Mouse (Mus musculus): ENCODE results near the gene Sez6. TPM values are rescaled to one million over a fixed set of nuclear protein-coding genes. Genes with fewer than 3 reads are reported as not detected.

Sez6 gene
- polyA plus RNA-seq, 1 experiment from 2014 or later, result 104 TPM

DNA sequence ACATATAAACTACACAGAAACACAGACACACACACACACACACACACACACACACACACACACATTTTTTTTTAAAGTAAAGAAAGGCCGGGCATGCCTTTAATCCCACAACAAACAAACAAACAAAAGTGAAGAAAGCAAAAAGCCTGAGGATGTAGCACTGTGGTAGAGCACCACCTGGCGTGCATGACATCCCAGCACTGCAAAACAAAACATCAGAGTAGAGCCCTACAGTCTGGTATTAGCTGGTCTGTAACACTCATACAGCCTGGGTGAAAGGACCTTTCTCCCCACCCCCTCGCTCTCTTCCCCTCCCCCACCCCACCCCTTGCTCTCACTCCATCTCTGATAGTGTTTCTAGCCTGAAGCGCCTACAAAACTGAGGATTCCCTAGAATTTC lies 45.3 kb downstream of the Sez6 start:
- H3K4me2 ChIP-seq, result no peak overlapping the region
- WGBS, result 41% methylated on average over 4 of the region's 4 CpGs
- no peaks in the 10 kb centered on the region for H3K9me3 ChIP-seq
- peaks cover 6% of the 10 kb centered on the region for H3K4me1 ChIP-seq (replicated peaks)
- no peak overlapping the region for H3K27ac ChIP-seq (replicated peaks)
- peaks cover 73% of the 10 kb centered on the region for H3K27me3 ChIP-seq
- H3K4me3 ChIP-seq, result no peak overlapping the region
- H3K9ac ChIP-seq, result no peak overlapping the region
- ATAC-seq (ENCODE audit: low read depth), result no peak
- peaks cover 43% of the 10 kb centered on the region for H3K36me3 ChIP-seq

GRCm38 (mm10) chr11:77978161-77978560 lies 47.6 kb downstream of the Sez6 start:
- 86% methylated on average over 6 of the region's 6 CpGs for WGBS
- peaks cover 38% of the 10 kb centered on the region for H3K36me3 ChIP-seq
- H3K9ac ChIP-seq, result no peak overlapping the region
- H3K4me1 ChIP-seq (replicated peaks), result peaks cover 12% of the 10 kb centered on the region
- H3K27me3 ChIP-seq, result peaks cover 54% of the 10 kb centered on the region
- no peak for ATAC-seq (ENCODE audit: low read depth)
- H3K27ac ChIP-seq (replicated peaks), result no peak overlapping the region
- no peak overlapping the region for H3K4me3 ChIP-seq
- H3K4me2 ChIP-seq, result no peak overlapping the region
- no peaks in the 10 kb centered on the region for H3K9me3 ChIP-seq

GRCm38 (mm10) chr11:77979221-77979809 lies 48.7 kb downstream of the Sez6 start:
- no peak overlapping the region for H3K27ac ChIP-seq (replicated peaks)
- peaks cover 32% of the 10 kb centered on the region for H3K36me3 ChIP-seq
- no peak for ATAC-seq (ENCODE audit: low read depth)
- H3K9ac ChIP-seq, result no peak overlapping the region
- WGBS, result 83% methylated on average over 8 of the region's 8 CpGs
- H3K27me3 ChIP-seq, result peaks cover 42% of the 10 kb centered on the region
- no peak overlapping the region for H3K4me3 ChIP-seq
- H3K4me2 ChIP-seq, result no peak overlapping the region
- H3K9me3 ChIP-seq, result no peaks in the 10 kb centered on the region
- H3K4me1 ChIP-seq (replicated peaks), result peaks cover 12% of the 10 kb centered on the region

DNA sequence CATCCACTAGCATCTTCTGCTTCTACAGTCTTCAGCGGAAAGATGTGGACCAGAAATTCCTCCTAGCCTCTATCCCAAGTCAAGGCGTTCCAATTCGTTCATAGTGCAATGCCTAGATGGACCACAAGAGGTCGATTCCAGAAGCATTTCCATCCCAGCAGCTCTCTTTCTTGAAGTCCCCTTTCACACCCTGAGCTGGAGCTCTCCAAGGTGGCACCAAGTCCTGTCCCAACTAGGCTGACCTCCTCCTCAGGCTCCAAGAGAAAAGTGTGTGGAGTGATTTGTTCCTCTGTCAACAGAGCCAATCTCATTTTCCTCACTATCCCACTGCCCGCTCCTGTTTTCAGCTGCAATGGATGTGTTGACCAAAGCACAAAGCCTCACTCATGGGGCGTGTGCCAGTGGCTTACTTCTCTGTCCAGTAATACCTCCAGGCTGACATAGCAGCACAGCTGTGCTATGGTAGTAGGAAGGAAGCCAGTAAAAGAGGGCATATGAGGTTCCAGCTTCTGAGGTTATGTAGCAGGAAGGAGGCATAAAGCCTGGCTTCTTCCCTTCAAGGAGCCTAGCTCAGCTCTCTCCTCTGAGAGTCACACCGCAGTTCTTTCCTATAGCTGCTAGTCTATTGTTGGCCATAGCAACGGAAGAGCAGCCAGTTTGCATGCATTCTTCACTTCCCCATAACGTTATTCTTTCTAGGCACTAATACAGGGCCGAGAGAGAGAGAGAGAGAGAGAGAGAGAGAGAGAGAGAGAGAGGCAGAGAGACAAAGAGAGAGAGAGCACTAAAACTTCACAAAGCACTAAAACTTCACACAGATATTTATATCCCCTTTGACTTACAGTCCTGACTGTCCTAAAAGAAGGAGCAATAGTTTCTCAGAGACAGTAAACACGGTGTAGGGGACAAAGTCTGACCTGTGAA lies 49.9 kb downstream of the Sez6 start:
- Histone ChIP-seq H3K4me2 (peak overlapping the region; percentile 95; the same call in 1 of the 2 replicates), H3K9me3 (no peaks in the 10 kb centered on the region), H3K27me3 (peaks cover 30% of the 10 kb centered on the region), H3K4me1 (replicated peaks) (peaks cover 20% of the 10 kb centered on the region), H3K36me3 (peaks cover 27% of the 10 kb centered on the region), H3K9ac (no peak overlapping the region), H3K27ac (replicated peaks) (no peak overlapping the region; the same call in 1 of the 2 replicates), H3K4me3 (no peak overlapping the region)
- 33% methylated on average over 11 of the region's 11 CpGs for WGBS
- no peak for ATAC-seq (ENCODE audit: low read depth)

- WGBS, result under 1% methylated on average over 29 of the region's 29 CpGs
- peak overlapping the region; percentile 96 for H3K27ac ChIP-seq (replicated peaks)
- H3K4me2 ChIP-seq, result peak overlapping the region; percentile 95
- ATAC-seq (ENCODE audit: low read depth), result peak; percentile 93
- H3K4me3 ChIP-seq, result peak overlapping the region; percentile 99
- peak overlapping the region; percentile 63 for H3K9ac ChIP-seq
- H3K9me3 ChIP-seq, result no peaks in the 10 kb centered on the region
- H3K27me3 ChIP-seq, result peaks cover 18% of the 10 kb centered on the region
- peaks cover 25% of the 10 kb centered on the region for H3K36me3 ChIP-seq
- peaks cover 33% of the 10 kb centered on the region for H3K4me1 ChIP-seq (replicated peaks)
These were observed 51.2 kb downstream of the Sez6 start for GRCm38 (mm10) chr11:77981609-77982440.

DNA sequence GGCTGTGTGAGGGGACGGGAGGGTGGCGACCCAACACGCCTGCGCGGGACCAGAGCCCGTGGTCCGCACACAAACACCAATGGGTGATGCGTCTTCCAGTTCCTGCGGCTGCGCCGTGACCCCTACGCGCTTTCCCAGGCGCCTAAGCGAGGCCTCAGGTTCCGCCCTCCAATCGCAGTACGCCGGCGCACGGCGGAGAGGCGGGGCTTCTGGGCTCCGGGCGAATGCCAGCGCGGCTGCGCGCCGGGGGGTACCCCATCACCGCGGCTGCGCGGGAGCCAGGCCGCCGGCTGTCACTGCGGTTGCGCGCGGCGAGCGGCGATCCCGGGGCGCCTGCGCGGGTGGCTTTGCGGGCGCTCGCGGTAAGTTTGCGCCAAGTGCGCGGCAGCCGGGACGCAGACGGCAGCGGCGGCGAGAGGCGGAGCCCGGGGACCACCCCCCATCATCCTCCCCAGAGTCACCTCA lies 51.9 kb downstream of the Sez6 start, which contains the start of gene Phf12:
Gene Phf12 (plus strand): TSS at position 314 of the 465 bp plus-strand sequence.
- H3K9ac ChIP-seq, result peak within 1 kb of the TSS; percentile 97
- H3K27ac ChIP-seq (replicated peaks), result peak within 1 kb of the TSS; percentile 96
- WGBS, result under 1% methylated on average over 62 of the region's 62 CpGs
- H3K4me2 ChIP-seq, result peak within 1 kb of the TSS; percentile 95
- H3K27me3 ChIP-seq, result peaks cover 12% of the 10 kb centered on the region
- peak; percentile 90 for ATAC-seq (ENCODE audit: low read depth)
- H3K9me3 ChIP-seq, result no peaks in the 10 kb centered on the region
- H3K4me1 ChIP-seq (replicated peaks), result peaks cover 33% of the 10 kb centered on the region
- H3K4me3 ChIP-seq, result peak within 1 kb of the TSS; percentile 99
- H3K36me3 ChIP-seq, result peaks cover 21% of the 10 kb centered on the region

- peak overlapping the region; percentile 97 for H3K9ac ChIP-seq
- peak overlapping the region; percentile 96 for H3K27ac ChIP-seq (replicated peaks)
- H3K4me3 ChIP-seq, result peak overlapping the region; percentile 99
- peaks cover 20% of the 10 kb centered on the region for H3K36me3 ChIP-seq
- ATAC-seq (ENCODE audit: low read depth), result no peak
- peak overlapping the region; percentile 95 for H3K4me2 ChIP-seq
- peaks cover 3% of the 10 kb centered on the region; the same call in 1 of the 2 replicates for H3K27me3 ChIP-seq
- WGBS, result 0% methylated on average over 29 of the region's 32 CpGs
- peaks cover 33% of the 10 kb centered on the region for H3K4me1 ChIP-seq (replicated peaks)
- H3K9me3 ChIP-seq, result no peaks in the 10 kb centered on the region
These were observed 52.8 kb downstream of the Sez6 start for GRCm38 (mm10) chr11:77983191-77983936.

- no peak for ATAC-seq (ENCODE audit: low read depth)
- under 1% methylated on average over 60 of the region's 63 CpGs for WGBS
- H3K9ac ChIP-seq, result peak overlapping the region; percentile 97
These were observed 53.6 kb downstream of the Sez6 start for GRCm38 (mm10) chr11:77983937-77984835.

DNA sequence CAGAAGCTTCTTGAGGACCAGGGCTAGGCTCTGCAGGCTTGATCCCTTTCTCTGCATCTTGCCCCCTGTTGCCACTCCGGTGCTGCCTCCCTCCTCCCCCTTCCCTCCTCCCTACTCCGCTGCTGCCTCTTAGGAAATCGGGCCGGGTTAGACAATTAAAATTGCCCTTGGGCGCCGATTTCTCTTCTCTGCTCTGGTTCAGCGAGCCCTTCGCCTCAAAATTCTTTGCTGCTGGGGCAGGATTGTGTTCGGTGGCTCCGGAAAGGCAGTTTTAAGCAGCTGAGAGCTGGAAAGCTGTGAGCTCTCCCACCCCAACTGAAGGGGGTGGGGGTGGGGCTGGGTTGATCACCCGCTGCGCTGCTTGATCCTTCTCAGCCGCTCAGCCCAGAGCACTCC lies 54.2 kb downstream of the Sez6 start:
- under 1% methylated on average over 13 of the region's 13 CpGs for WGBS
- Histone ChIP-seq H3K4me3 (peak overlapping the region; percentile 99), H3K4me2 (peak overlapping the region; percentile 95), H3K9me3 (no peaks in the 10 kb centered on the region), H3K36me3 (peaks cover 28% of the 10 kb centered on the region), H3K27ac (replicated peaks) (peak overlapping the region; percentile 96), H3K4me1 (replicated peaks) (peaks cover 33% of the 10 kb centered on the region), H3K27me3 (no peaks in the 10 kb centered on the region), H3K9ac (peak overlapping the region; percentile 97)
- no peak for ATAC-seq (ENCODE audit: low read depth)

More at GRCm38 (mm10) chr11:77983937-77984835, 53.6 kb downstream of the Sez6 start:
- Histone ChIP-seq H3K27ac (replicated peaks) (peak overlapping the region; percentile 96), H3K4me1 (replicated peaks) (peaks cover 33% of the 10 kb centered on the region), H3K9me3 (no peaks in the 10 kb centered on the region), H3K36me3 (peaks cover 23% of the 10 kb centered on the region), H3K4me2 (peak overlapping the region; percentile 95), H3K27me3 (no peaks in the 10 kb centered on the region), H3K4me3 (peak overlapping the region; percentile 99)

DNA sequence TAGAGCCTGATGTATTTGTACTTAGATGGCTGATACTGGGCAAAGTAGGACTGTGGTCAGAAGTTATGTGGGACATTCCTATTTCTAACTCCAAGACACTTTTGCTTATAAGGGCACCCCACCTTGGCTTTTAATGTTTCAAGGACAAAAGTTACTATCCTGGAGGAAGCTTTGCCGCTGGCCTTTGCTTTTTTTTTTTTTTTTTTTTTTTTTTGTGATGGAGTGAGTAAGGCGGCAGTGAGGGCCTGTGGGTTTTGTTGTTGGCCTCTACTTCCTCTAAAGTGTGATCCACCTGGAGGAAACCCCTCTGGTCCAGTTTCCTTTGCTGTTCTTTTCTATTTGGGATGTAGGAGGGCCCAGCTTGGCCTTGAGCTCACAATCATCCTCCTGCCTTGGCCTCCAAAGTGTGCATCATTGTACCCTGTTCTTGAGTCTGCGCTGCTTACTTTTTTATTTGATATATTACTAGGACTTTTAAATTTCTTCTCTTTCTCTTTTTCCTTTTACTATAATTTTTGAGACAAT lies 55.0 kb downstream of the Sez6 start:
- H3K9ac ChIP-seq, result peak overlapping the region; percentile 97
- H3K27ac ChIP-seq (replicated peaks), result peak overlapping the region; percentile 96
- H3K4me1 ChIP-seq (replicated peaks), result peaks cover 30% of the 10 kb centered on the region

More for the DNA sequence above, 55.0 kb downstream of the Sez6 start:
- WGBS, result 90% methylated on average over 3 of the region's 3 CpGs
- Histone ChIP-seq H3K4me2 (peak overlapping the region; percentile 95), H3K27me3 (no peaks in the 10 kb centered on the region), H3K9me3 (no peaks in the 10 kb centered on the region), H3K36me3 (peaks cover 31% of the 10 kb centered on the region), H3K4me3 (peak overlapping the region; percentile 99)
- no peak for ATAC-seq (ENCODE audit: low read depth)

Data from neural tube, embryonic 13.5 days (tissue).